Mouse (Mus musculus) MEL (cell line): ENCODE results near the gene Ddn. TPM values are rescaled to one million over a fixed set of nuclear protein-coding genes. Genes with fewer than 3 reads are reported as not detected.
A peak's percentile ranks its signal among the peaks of the same experiment; 100 is the strongest.

ENCODE experiments used
- DNase-seq: peaks from one replicate; pipeline ENCODE4 v3.0.0; 2011; ENCODE audit warnings: low read depth, low spot score
- H3K27ac ChIP-seq: 2 replicates; pipeline ENCODE4 v1.5.1; 2012; ENCODE audit warnings: low read depth, mild to moderate bottlenecking, control low read depth, low read length, moderate library complexity; ENCODE audit not compliant: control insufficient read depth
- H3K27me3 ChIP-seq, 2 experiments: fragments of 150-350 bp in 1 of 2; sonication (generic) in 1 of 2; 2 replicates each; pipeline ENCODE4 v1.6.1; 2012; ENCODE audit warnings: low read length in 2 of 2, mild to moderate bottlenecking in 2 of 2, improper control_type of control experiment in 1 of 2, moderate library complexity in 1 of 2; ENCODE audit not compliant: insufficient read depth in 2 of 2, control insufficient read depth in 1 of 2
- H3K36me3 ChIP-seq, 2 experiments: 2 replicates each; pipeline ENCODE4 v1.6.1; 2012 to 2014; ENCODE audit warnings: low read length in 2 of 2, improper control_type of control experiment in 1 of 2, inconsistent platforms in 1 of 2, mild to moderate bottlenecking in 1 of 2; ENCODE audit not compliant: insufficient read depth in 2 of 2, control insufficient read depth in 1 of 2
- H3K4me1 ChIP-seq, 2 experiments: fragments of 150-350 bp in 1 of 2; sonication (generic) in 1 of 2; 2 replicates each; pipeline ENCODE4 v1.6.1; 2012; ENCODE audit warnings: low read length in 2 of 2, improper control_type of control experiment in 1 of 2, mild to moderate bottlenecking in 1 of 2; ENCODE audit not compliant: insufficient read depth in 2 of 2, control insufficient read depth in 1 of 2
- H3K4me3 ChIP-seq, 2 experiments: fragments of 150-350 bp in 1 of 2; sonication (generic) in 1 of 2; 2 replicates each; pipeline ENCODE4 v1.5.1; 2012; ENCODE audit warnings: low read depth in 2 of 2, low read length in 2 of 2, mild to moderate bottlenecking in 2 of 2, moderate library complexity in 2 of 2, control low read depth in 1 of 2, improper control_type of control experiment in 1 of 2; ENCODE audit not compliant: control insufficient read depth in 1 of 2, insufficient read depth in 1 of 2
- H3K79me2 ChIP-seq: 2 replicates; pipeline ENCODE4 v1.6.1; 2012; ENCODE audit warnings: mild to moderate bottlenecking, low read length, moderate library complexity; ENCODE audit not compliant: control insufficient read depth, poor library complexity, insufficient read depth
- H3K9ac ChIP-seq: 2 replicates; pipeline ENCODE4 v1.6.1; 2012; ENCODE audit warnings: low read depth, mild to moderate bottlenecking, control low read depth, low read length, moderate library complexity; ENCODE audit not compliant: control insufficient read depth, poor library complexity, severe bottlenecking
- H3K9me3 ChIP-seq: fragments of 150-350 bp; sonication (generic); replicated peaks from 2 replicates; pipeline ENCODE4 v1.6.1; 2012; ENCODE audit warnings: mild to moderate bottlenecking, low read length, improper control_type of control experiment, moderate library complexity; ENCODE audit not compliant: insufficient read depth
- BHLHE40 ChIP-seq: IDR thresholded peaks from 2 replicates; pipeline ENCODE4 v1.6.1; 2012; ENCODE audit warnings: low read depth, mild to moderate bottlenecking, inconsistent platforms, low read length, improper control_type of control experiment, borderline replicate concordance
- CTCF ChIP-seq, 3 experiments: IDR thresholded peaks in 2 of 3; conservative IDR thresholded peaks in 1 of 3; 2 replicates each; pipeline ENCODE4 v1.5.1; 2011 to 2012; ENCODE audit warnings: low read length in 3 of 3, low read depth in 2 of 3, mild to moderate bottlenecking in 2 of 3, improper control_type of control experiment in 1 of 3, inconsistent platforms in 1 of 3, mixed read lengths in 1 of 3, moderate library complexity in 1 of 3; ENCODE audit not compliant: control insufficient read depth in 1 of 3, insufficient read depth in 1 of 3, poor library complexity in 1 of 3, severe bottlenecking in 1 of 3
- E2F4 ChIP-seq: IDR thresholded peaks from 2 replicates; pipeline ENCODE4 v1.6.1; 2011; ENCODE audit warnings: low read depth, low read length, improper control_type of control experiment, borderline replicate concordance
- ETS1 ChIP-seq: IDR thresholded peaks from 2 replicates; pipeline ENCODE4 v1.6.1; 2012; ENCODE audit warnings: low read depth, mild to moderate bottlenecking, inconsistent platforms, low read length, improper control_type of control experiment, moderate library complexity
- GABPA ChIP-seq: IDR thresholded peaks from 2 replicates; pipeline ENCODE4 v1.6.1; 2012; ENCODE audit warnings: low read depth, mild to moderate bottlenecking, inconsistent platforms, low read length, improper control_type of control experiment, moderate library complexity
- GATA1 ChIP-seq: IDR thresholded peaks from 2 replicates; pipeline ENCODE4 v1.6.1; 2011; ENCODE audit warnings: low read depth, low read length, improper control_type of control experiment
- HCFC1 ChIP-seq: IDR thresholded peaks from 2 replicates; pipeline ENCODE4 v1.6.1; 2012; ENCODE audit warnings: low read depth, mild to moderate bottlenecking, inconsistent platforms, low read length, improper control_type of control experiment, moderate library complexity
- JUND ChIP-seq: IDR thresholded peaks from 2 replicates; pipeline ENCODE4 v1.6.1; 2011; ENCODE audit warnings: low read depth, mild to moderate bottlenecking, improper control_type of control experiment, low read length
- MAFK ChIP-seq: IDR thresholded peaks from 2 replicates; pipeline ENCODE4 v1.6.1; 2011; ENCODE audit warnings: low read depth, mild to moderate bottlenecking, low read length, improper control_type of control experiment, borderline replicate concordance
- MAZ ChIP-seq: IDR thresholded peaks from 2 replicates; pipeline ENCODE4 v1.6.1; 2012; ENCODE audit warnings: low read depth, mild to moderate bottlenecking, inconsistent platforms, low read length, improper control_type of control experiment
- MYB ChIP-seq: IDR thresholded peaks from 2 replicates; pipeline ENCODE4 v1.6.1; 2011; ENCODE audit warnings: mild to moderate bottlenecking, low read depth, low read length, improper control_type of control experiment
- MYC ChIP-seq: IDR thresholded peaks from 2 replicates; pipeline ENCODE4 v1.6.1; 2011; ENCODE audit warnings: low read depth, mild to moderate bottlenecking, low read length, improper control_type of control experiment, moderate library complexity
- NELFE ChIP-seq: IDR thresholded peaks from 2 replicates; pipeline ENCODE4 v1.6.1; 2011; ENCODE audit warnings: low read depth, low read length, improper control_type of control experiment
- NRF1 ChIP-seq: IDR thresholded peaks from 2 replicates; pipeline ENCODE4 v1.6.1; 2014; ENCODE audit warnings: low read depth, mild to moderate bottlenecking, inconsistent platforms, low read length, improper control_type of control experiment, moderate library complexity; ENCODE audit not compliant: poor library complexity, insufficient read depth, severe bottlenecking
- POLR2AphosphoS2 ChIP-seq: IDR thresholded peaks from 2 replicates; pipeline ENCODE4 v1.6.1; 2011; ENCODE audit warnings: low read length, improper control_type of control experiment
- SIN3A ChIP-seq: IDR thresholded peaks from 2 replicates; pipeline ENCODE4 v1.6.1; 2012; ENCODE audit warnings: low read length, improper control_type of control experiment, inconsistent platforms
- SMC3 ChIP-seq: IDR thresholded peaks from 2 replicates; pipeline ENCODE4 v1.6.1; 2011; ENCODE audit warnings: low read depth, low read length, improper control_type of control experiment
- TAL1 ChIP-seq: IDR thresholded peaks from 2 replicates; pipeline ENCODE4 v1.6.1; 2012; ENCODE audit warnings: mild to moderate bottlenecking, inconsistent platforms, low read length, moderate library complexity, mixed read lengths
- TBP ChIP-seq: IDR thresholded peaks from 2 replicates; pipeline ENCODE4 v1.8.0; 2011; ENCODE audit warnings: low read depth, low read length, improper control_type of control experiment
- TCF12 ChIP-seq: IDR thresholded peaks from 2 replicates; pipeline ENCODE4 v1.6.1; 2014; ENCODE audit warnings: low read depth, mild to moderate bottlenecking, inconsistent platforms, low read length, improper control_type of control experiment, moderate library complexity
- USF2 ChIP-seq, 2 experiments: IDR thresholded peaks; 2 replicates each; pipeline ENCODE4 v1.6.1; 2011 to 2012; ENCODE audit warnings: improper control_type of control experiment in 2 of 2, low read length in 2 of 2, borderline replicate concordance in 1 of 2, inconsistent platforms in 1 of 2, low read depth in 1 of 2, mild to moderate bottlenecking in 1 of 2; ENCODE audit not compliant: insufficient read depth in 1 of 2
- ZC3H11A ChIP-seq: IDR thresholded peaks from 2 replicates; pipeline ENCODE4 v1.6.1; 2012; ENCODE audit warnings: low read depth, mild to moderate bottlenecking, inconsistent platforms, low read length, improper control_type of control experiment
- ZKSCAN1 ChIP-seq: IDR thresholded peaks from 2 replicates; pipeline ENCODE4 v1.6.1; 2012; ENCODE audit warnings: low read depth, mild to moderate bottlenecking, inconsistent platforms, low read length, improper control_type of control experiment, moderate library complexity
- ZNF384 ChIP-seq: IDR thresholded peaks from 2 replicates; pipeline ENCODE4 v1.6.1; 2012; ENCODE audit warnings: low read depth, mild to moderate bottlenecking, inconsistent platforms, low read length, improper control_type of control experiment
- polyA plus RNA-seq, 2 experiments: library from polyadenylated mRNA; stranded (reverse) in 1 of 2; unstranded in 1 of 2; fragments of >175 nt in 1 of 2; fragments of >200 nt in 1 of 2; gene quantifications; 2 replicates each; pipeline versions ENCODE4 v1.2.1 to v1.2.4; 2012; ENCODE audit warnings: low replicate concordance in 2 of 2, low read depth in 1 of 2; ENCODE audit not compliant: insufficient read length in 2 of 2, insufficient read depth in 1 of 2, missing spikeins in 1 of 2
- total RNA-seq: library from RNA; depleted of rRNA; stranded (reverse); fragments of 300-350 nt; gene quantifications from 2 replicates; pipeline ENCODE4 v1.2.3, GENCODE M21; 2012

Ddn gene
- total and polyA plus RNA-seq, 3 experiments = 4.0 to 4.2 TPM; not detected in 1

GRCm38 (mm10) chr15:98804054-98804453, 5.2 kb downstream of the Ddn start (continued):
- TF ChIP-seq ZKSCAN1 (no peak), ZC3H11A (peak; percentile 74), JUND (no peak), SMC3 (peak; percentile 83), HCFC1 (peak; percentile 64), GABPA (no peak), GATA1 (no peak), NRF1 (peak; percentile 40; the same call in 1 of the 2 replicates), E2F4 (no peak), MAFK (no peak), ZNF384 (peak; percentile 59; the same call in 1 of the 2 replicates), SIN3A (peak; percentile 79; the same call in 1 of the 2 replicates), BHLHE40 (no peak), TCF12 (peak; percentile 43; the same call in 1 of the 2 replicates), POLR2AphosphoS2 (no peak), TAL1 (no peak)

GRCm38 (mm10) chr15:98802926-98803325, 6.4 kb downstream of the Ddn start:
- peaks cover 0 to 8% of the 10 kb centered on the region in 2 experiments; a peak in 2 of 4 replicates for H3K36me3 ChIP-seq

More at GRCm38 (mm10) chr15:98802926-98803325, 6.4 kb downstream of the Ddn start:
- TF ChIP-seq MAZ (0 out of 2 replicates have a peak, but pooled peaks have one; percentile 21), MYB (no peak), TAL1 (peak; percentile 50; the same call in 1 of the 2 replicates), TBP (no peak), NELFE (no peak), CTCF (IDR thresholded peaks at IDR 0.05 in 2 of 3, conservative IDR thresholded peaks at IDR 0.05 in 1 of 3; ENCODE audit: control insufficient read depth in 1 of 3, insufficient read depth in 1 of 3, low read depth in 2 of 3, low read length in 3 of 3, poor library complexity in 1 of 3, severe bottlenecking in 1 of 3) (no peak), SIN3A (0 out of 2 replicates have a peak, but pooled peaks have one; percentile 46), ETS1 (peak; percentile 63; the same call in 1 of the 2 replicates), USF2 (IDR thresholded peaks at IDR 0.05; ENCODE audit: borderline replicate concordance in 1 of 2, insufficient read depth in 1 of 2, low read depth in 1 of 2, low read length in 2 of 2) (no peak), NRF1 (no peak), HCFC1 (no peak), ZKSCAN1 (no peak), MYC (no peak), GATA1 (peak; percentile 15; the same call in 1 of the 2 replicates)
- Histone ChIP-seq H3K27me3 (no peaks in the 10 kb centered on the region), H3K79me2 (peaks cover 21% of the 10 kb centered on the region), H3K9ac (no peak overlapping the region), H3K27ac (no peak overlapping the region), H3K4me1 (peaks cover 2 to 12% of the 10 kb centered on the region in 2 experiments; a peak in 2 of 4 replicates), H3K4me3 (no peak overlapping the region), H3K9me3 (no peaks in the 10 kb centered on the region)
- DNase-seq = no peak
